Mouse (Mus musculus): ENCODE results near the gene Ttll3.

DNA sequence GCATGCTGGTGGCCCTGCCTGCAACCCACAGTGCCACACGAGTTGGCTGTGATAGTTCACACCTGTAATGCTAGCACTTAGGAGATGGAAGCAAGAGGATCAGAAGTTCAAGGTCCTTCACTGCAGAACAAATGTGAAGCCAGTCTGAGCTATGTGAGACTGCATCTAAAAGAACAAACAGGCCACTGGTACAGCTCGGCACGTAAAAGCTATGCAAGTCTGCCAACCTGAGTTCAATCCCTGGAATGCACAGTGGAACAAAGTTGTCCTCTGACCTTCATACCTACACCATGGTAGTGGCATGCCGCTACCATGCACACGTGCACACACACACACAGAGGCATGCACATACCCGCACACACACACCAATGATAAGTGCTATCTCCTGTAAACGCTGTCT is 35.1 kb downstream of the Ttll3 start:
- TF ChIP-seq ZC3H11A (IDR thresholded peaks at IDR 0.05; ENCODE audit: low read depth, low read length) (no peak), MAFK (IDR thresholded peaks at IDR 0.05; ENCODE audit: insufficient replicate concordance, low read length) (no peak), MAX (IDR thresholded peaks at IDR 0.05; ENCODE audit: low read length) (no peak), SMC3 (IDR thresholded peaks at IDR 0.05; ENCODE audit: low read depth, low read length) (no peak)

Measured in CH12.LX (cell line).